Mouse (Mus musculus): ENCODE data around the gene Esrrg.

The Esrrg gene

DNA sequence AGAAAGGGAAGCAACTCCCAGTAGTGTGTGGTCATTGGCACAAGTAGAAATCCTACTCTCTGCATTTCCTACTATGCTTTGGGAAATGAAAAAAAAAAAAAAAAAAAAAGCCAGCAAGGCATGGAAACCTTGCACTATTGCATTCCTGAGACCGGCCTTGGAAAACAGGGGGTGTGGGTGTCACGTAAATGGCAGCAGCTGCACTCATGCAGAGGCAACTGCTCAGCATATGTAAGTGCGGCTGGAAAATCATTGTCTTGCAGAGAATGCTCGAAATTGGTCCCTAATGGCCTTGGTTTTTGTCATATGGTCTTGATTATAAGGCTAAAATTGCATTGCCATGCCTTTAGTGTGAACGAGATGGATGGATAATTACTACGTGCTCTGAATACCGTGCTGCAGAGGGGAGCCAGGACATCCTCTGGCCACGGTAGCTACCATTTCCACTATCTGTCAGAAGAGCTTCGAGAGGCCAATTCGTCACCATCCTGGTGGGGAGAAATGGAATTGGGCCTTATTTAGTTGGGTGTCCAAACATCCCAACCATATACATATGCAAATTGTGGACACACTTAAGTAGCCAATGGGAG, 171.1 kb downstream of the Esrrg start:
- DNase-seq (ENCODE audit: low spot score): no peak

DNA sequence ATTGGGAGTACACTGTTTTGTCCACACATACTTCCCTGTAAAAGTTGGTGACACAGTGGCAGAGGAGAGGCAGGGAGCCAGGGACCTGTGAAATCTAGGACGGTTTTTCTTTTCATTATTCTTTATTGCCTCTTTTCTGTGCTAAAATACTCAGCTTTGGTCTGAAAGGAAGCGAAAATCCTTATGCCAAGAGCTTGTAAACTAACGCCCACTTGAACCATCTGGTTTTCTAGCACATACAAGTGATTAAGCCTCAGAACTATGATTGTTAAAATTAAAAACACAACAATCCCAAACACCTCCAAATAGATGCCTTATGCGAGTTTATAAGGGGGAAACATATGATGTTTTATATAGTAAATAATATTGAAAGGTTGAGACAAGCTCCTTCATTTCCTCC, 176.6 kb downstream of the Esrrg start:
- no peak for DNase-seq (ENCODE audit: low spot score)

DNA sequence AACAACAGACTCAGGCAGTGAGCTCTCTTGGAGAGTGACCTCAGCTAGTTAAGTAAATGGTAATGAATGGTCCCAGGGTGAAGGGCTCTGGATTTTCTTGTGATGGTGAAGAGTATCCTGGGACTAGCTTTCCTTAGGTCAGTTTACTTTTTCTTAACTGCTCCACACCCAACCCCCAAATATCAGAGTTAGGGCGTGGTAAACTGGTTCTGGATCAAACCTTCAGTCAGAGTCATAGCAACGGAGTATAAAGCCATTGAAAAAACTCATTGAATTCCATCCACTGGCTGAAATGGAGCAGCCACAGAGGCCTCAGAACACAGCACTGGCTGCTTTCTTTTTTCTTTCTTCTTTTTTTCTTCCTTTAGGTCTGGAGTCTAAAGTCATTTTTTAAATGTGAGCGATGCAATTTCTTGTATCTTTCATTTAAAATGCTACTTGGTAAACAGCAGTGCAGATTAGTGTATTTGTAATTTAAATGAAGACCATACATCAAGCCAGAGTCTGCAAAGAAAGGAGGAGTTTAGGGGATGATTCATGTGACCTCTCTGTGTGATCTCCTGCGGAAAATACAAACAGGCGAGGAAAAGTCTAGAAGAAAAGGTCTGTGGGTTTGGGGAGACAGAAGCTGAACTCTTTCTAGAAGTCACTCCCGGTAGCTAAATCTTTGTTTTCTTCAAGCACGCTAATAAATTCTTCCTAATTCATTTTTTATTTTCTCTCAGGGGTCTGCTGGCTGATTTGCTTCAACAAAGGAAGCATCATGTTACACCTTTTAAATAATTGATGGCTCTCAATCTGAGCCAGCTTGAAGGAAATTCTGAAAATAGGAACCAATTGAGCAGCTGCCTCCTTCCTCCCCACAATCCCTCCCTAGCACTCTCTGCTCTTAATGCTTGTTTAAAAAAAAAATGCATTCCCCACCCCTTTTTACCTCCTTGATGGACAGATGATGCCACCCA, 178.7 kb downstream of the Esrrg start:
- no peak for DNase-seq (ENCODE audit: low spot score)

DNA sequence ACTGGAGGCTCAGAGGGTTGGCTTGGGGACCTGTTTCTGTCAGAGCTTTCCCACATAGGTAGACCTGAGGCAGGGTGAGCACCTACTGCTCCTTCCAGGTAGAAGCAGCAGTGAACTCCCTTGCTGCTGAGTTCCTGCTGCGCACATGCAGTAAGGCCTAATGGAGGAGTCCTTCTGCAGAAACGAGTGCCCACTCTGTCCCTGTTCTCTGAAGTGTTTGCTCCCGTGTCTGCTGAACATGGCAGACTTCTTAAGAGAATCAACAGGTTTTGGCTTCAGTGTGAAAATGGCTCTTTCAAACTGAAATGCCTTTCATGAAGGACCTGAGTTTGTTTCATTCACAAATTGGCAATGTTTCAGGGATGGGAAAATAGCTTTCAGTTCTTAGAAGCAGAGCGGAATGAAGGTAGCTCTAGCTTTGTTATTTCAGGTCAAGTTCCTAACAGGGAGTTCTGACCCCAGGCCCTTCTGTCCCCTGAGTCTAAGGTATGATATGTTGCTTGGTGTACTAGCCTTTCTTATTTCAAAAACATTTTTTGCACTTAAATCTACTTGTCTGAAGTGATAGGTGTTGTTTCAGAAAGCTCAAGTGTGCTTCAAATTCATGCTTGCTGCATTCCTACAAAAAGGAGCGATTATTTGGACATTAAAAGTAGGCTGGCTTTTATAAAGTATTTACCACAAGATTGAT, 185.8 kb downstream of the Esrrg start:
- no peak for DNase-seq (ENCODE audit: low spot score)

DNA sequence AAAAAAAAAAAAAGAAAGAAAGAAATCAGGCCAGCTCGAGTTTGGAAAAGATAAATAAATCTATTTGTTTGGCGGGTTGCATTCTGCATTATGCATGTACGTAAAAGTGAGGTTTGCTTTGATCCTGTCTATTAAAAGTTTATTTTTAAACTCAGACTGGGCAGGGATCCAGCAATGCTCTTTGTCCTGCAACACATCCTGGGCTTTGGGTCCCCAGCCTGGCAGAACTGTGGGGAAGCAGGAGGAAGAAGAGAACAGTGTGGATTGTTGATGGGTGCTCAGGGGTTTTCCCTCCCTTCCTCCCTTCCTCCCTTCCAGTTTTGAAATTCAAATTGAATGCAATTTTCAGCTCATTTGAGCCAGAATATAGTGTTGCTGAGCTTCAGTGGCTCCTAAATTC, 187.0 kb downstream of the Esrrg start:
- DNase-seq (ENCODE audit: low spot score): no peak

DNA sequence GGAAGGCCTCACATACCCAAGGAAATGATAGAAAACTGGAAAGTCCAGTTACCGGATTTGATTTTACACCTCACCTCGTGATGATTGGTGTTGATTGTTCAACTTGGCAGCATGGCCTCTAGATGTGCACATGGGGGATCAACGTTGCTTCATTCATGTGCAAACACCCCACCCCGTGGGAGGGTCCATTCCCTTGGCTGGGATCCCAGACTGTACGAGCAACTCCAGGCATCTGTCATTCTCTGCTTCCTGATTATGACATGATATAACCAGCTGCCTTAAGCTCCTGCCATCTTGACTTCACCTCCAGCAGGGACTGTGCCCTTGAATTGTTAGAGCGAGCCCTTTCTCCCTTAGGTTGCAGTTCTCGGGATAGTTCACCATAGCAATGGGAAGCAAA, 190.7 kb downstream of the Esrrg start:
- DNase-seq (ENCODE audit: low spot score): no peak

DNA sequence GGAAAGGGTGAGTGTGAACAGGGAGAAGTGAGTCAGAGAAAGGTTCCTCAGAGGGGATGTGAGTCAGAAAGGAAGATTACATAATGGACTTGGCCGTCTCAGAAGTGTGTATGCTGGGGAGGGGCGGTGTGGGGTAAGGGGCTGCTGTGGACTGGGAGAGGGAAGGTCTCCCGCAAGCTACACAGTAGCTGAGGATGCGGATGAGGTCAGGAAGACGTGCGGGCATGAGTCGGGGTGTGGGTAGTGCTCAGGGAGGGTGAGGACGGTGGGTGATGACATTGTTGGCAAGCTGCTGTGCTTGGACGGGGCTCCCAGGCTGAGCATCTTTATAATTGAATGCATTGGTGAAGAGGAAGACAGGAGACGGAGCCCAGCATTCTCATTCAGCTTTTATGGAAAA, 192.2 kb downstream of the Esrrg start:
- no peak for DNase-seq (ENCODE audit: low spot score)

DNA sequence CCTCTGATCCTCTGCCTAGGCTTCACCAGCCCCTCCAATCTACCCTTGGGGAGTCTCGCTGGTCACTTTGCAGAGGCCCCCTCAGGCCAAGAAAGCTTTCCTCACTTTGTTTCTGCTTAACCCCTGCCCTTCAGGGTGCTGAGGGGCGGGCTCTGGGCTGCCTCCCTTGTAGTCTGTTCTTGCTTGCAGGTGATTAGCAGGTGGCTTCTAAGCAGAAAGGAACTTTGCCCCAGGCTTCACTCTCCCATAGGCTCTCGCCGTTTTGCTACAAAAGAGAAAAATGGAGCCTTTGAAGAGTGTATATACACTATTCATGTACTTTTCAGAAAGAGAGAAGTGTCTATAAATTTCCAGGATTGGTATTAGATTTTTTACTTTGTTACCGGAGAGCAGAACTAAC, 195.0 kb downstream of the Esrrg start:
- DNase-seq (ENCODE audit: low spot score): no peak

DNA sequence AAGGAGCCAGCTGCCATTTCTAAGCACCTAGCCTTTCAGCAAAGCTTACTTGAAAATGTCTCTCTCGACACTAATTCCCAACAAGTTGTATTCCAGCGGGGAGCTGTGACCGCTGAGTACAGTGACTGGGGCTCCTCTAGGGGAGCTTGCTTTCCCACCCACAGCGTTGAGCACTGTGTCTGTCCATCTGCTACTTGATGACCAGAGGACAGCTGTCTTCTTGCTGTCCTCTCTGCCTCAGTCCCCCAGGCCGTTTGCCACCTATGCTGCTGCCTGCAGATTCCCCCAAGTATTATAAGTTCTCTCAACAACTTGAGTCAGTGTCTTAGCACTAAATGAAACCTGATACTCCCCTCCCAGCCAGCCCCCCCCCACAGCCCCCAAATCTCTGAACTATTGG, 195.4 kb downstream of the Esrrg start:
- DNase-seq (ENCODE audit: low spot score): no peak

DNA sequence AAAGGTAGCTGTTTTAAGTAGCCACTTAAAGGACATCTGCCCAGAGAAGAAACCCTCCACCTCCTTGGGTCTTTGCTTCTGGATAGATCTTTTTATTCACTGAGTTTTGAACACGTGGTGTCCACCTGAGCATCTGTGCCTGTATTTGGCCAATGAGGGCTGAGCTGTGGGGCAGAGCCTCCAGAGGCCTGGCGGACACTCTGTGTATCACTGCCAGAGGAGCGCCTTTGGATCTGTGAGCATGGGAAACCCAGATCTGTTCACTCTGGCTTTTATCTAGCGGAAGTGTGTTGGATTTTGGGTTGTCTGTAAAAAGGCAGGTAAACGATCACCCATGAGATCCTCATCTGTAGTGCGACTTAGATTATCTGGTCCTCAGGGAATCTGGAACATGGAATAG, 196.4 kb downstream of the Esrrg start:
- no peak for DNase-seq (ENCODE audit: low spot score)

DNA sequence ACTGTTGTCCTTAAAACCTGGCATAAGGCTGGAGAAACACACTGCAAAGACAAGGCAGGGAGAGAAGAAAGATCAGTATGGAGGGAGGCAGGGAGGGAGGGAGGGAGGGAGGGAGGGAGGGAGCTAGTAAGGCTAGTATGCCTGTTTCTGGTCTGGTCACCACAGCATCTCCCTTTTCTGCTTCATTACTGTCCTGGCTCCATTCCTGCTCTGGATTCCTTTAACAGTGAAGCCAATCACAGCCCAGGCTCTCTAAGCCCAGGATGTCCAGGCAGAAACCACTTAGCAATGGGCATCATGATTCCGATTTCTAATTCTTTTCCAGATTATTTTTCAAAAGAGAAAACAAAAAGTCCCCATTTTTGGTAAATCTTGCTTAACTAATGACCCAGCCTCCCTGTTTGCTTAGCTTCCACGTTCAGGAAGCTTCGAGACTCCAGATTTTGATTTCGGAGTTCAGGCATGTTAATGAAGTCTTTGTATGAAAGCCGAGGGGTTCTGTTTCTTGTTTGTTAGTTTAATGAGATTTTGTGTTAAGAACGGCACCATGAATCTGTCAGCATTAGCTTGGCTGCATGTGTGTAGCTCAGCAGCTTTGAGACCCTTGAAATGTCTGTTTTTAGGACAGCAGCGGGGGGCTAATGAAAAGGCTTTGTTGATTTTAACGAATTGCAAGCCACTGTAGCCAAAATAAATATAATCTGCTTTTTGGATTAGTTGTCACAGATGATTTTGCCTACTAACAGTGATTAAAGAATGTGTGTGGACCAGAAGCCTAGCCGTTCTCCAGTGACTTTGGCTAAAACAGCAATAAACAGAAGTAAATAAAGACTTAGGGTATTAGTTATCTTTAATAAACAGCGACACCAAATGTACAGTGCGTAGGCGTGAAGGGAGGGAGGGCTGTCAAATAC, 199.1 kb downstream of the Esrrg start:
- DNase-seq (ENCODE audit: low spot score): no peak

DNA sequence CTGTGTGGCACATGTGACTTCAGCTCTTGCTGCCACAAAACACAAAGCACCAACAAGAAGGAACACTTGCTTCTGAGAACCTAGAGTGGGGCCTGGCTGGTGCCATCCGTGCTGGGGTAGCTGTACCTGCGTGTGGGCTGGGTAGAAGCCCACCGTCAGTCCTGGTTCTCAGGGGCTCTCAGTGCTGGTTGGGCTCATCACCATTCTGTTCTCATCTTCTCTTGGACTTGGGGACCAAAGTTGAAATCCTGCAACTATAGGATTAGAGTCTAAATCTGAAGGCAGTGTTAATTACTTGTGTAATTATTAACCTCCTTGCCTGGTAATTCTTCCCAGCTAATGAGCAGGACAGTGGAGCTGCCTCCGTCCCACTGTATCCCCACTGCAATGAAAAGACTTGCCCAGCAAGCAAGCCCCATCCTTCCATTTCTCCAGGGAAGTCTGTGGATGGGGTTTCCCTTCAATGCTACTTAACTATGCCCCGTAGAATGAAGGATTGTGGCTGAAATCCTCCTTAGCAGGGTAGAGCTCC, 199.9 kb downstream of the Esrrg start:
- DNase-seq (ENCODE audit: low spot score): no peak

DNA sequence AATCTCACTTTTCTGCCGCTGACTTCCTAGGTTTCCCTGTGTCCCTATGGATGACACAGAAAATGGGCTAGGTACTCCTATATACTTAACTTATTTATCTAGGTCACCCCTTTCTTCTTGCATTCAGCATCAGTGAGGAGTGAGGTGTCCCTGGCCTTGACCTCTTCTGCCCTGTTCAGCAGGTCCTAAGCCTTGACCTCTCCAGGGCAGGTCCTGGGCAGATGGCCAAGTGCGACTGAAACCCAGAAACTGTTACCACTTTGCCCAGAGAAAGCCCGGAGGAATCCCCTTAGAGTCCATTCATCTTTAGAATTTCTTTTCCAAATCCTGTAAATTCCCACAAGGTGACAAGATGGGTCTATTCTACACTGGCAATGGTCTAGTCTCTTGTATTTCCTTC, 201.0 kb downstream of the Esrrg start:
- no peak for DNase-seq (ENCODE audit: low spot score)

DNA sequence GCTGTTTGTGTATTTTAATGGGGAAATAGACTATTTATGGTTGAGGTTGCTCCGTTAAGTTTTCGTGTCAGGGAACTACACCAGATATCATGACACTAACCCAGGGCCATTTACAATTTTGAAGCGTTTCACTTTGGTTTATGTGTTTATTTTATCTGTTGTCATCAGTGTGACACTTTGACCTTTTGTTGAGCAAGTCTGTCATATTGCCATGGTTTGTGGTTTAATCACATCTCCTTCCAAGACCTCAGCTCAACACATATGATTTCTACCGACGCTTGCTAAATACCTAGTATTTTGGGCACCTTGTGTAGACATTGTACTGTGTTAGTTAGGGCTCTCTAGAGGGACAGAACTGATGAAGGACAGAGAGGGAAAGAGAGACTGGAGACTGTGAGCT, 210.8 kb downstream of the Esrrg start:
- DNase-seq (ENCODE audit: low spot score): no peak

DNA sequence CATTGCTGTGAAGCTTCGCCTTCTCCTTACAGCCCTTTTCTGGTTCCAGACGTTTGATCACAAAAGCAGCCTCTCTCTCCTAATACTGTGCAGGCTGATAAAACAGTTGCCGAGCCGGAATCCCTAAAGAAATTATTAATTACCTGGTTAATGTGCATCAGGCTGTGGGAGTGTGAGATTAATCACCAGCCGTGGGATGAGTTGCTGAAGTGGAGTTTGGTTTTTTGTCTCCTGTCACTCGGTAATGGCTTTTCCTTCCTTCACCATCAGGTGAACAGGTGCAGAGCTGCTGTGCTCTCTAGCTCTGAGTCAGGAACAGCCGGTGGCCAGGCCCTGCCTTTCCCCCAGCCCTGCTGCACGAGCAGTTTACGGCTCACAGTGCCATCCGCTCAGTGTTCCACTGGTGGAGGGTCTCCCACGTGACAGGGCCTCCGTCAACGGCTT, 212.8 kb downstream of the Esrrg start:
- DNase-seq (ENCODE audit: low spot score): no peak

DNA sequence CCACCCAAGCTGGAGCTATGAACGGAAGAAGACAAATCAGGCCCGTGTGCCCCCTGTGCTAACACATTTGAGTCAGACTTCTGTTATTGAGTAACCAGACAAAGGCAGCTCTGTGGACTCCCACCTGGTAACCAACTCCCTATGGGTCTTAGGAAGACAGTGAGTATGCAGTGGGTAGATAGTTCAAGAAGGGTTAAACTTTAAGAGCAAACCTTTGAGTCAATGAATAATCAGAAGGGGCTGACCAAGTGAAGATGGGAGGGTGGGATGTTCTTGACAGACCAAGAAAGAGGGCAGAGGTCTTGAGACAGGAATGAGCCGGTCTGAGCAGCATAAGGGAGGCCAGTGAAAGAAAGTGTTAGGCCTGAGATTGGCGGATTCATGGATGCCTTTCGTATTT, 214.8 kb downstream of the Esrrg start:
- DNase-seq (ENCODE audit: low spot score): no peak

DNA sequence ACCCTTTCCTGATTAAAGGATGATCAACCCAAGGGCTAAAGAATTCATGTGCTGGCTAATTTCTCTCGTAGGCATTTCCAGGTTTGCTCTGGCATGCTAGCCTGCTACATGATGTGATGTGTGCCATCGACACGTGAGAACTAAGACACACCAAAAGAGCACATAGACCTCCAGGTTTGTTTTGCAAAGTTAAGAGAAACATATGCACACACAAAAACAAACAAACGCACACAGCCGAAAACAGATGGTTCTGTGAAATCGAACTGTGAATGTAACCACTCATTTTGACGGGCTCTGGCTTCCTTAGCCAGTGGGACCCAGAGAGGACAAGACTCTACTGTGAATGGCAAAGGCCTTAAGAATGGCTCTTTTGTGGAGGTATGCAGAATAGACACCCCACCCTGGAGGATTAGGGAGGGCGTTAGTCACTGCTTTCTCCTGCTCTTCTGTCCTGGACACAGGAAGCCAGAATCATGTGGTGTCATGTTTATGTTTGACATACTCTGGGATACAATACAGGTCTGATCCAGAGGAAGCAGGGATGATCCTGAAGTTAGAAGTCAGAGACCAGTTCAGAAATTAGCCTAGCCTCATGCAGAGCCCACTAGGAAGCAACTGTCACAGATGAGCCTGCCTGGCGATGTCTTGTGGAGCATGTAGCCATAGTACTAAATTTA, 217.0 kb downstream of the Esrrg start:
- no peak for DNase-seq (ENCODE audit: low spot score)

DNA sequence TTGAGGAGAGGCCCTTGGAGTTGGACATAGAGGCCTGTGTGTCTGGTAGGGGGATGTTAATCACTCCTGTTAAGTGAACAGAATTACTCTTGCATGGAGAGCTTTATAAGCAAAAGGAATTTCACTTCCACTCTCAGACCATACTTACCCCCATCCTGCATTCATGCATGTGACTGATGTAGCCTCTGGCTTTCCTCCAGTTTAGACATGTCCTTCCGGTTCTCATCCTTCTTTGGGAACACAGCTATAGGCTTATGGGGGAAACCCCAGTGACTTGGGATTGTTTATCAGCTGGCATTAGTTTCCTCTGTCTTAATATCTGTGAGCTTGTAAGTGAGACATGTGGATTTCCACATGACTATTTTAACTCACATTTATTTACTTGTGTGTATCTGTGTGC, 217.5 kb downstream of the Esrrg start:
- DNase-seq (ENCODE audit: low spot score): no peak

DNA sequence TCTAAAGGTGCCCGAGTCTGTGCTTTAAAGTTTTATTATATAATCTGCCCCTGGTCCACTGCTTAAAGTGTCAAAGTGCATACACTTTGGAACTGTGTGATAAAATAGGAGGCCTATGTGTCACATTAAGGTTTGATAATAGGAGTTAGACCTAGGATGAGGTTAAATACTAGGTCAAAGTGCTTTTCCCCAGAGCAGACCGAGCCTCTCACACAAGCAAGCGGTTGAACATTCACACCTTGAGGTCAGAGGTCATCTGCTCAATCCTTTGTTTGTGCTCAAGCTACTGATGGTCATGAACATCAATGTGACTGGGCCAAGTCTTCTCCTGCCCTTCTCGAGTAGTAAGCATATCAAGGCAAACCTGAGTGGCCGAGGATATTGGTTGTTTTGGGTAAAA, 218.3 kb downstream of the Esrrg start:
- DNase-seq (ENCODE audit: low spot score): no peak

DNA sequence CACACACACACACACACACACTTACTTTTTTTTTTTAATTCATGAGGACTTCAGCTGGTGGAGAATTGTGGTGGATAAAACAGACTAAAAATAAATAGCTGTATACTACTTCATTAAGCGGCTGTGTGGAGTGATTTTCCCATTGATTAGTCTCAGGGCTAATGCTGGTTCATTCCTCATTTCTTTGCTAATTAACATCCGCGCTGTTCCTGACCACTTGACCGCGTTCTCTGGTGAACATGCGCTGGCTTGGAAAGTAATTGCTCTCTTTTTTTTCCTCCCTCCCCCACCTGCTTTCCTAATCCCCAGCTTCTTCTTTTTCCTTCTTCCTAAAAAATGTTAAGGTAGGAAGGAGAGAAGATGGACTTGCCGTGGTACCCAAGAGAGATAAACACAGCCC, 222.3 kb downstream of the Esrrg start:
- DNase-seq (ENCODE audit: low spot score): no peak

DNA sequence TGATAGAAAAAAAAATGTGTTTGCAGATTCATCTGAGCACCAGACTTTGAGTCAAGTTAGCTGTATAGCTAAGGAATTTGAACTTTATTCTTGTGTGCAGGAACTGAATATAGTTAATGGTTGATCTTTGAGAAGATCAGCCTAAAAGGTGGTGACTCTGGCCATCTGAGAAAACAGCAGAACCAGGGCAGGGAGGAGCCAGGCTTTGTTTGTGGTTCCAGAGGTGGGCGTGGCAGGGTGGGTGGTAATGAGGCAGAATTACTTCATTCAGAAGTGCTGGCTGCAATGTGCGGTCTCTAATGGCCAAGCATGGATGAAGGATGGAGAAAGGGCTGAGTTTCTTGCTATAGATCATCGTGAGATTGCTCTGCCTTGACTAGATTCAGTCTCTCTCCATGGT, 224.3 kb downstream of the Esrrg start:
- DNase-seq (ENCODE audit: low spot score): no peak

All from spleen, adult 12 weeks (tissue).